Mouse (Mus musculus) small intestine, adult 2 months (tissue): Measurements from ENCODE around the gene Npepps. TPM values are rescaled to one million over a fixed set of nuclear protein-coding genes. Genes with fewer than 3 reads are reported as not detected.

Experiments
- H3K27ac ChIP-seq: fragments of 200-500 bp; 2 replicates; pipeline ENCODE4 v1.5.1; 2012; ENCODE audit warnings: low read depth, low read length, control low read depth, inconsistent platforms; ENCODE audit not compliant: insufficient read depth
- H3K27me3 ChIP-seq: fragments of 200-500 bp; 2 replicates; pipeline ENCODE4 v1.6.1; 2012; ENCODE audit warnings: mild to moderate bottlenecking, moderate library complexity, low read length, inconsistent platforms; ENCODE audit not compliant: control insufficient read depth, insufficient read depth
- H3K36me3 ChIP-seq: fragments of 200-500 bp; 2 replicates; pipeline ENCODE4 v1.6.1; 2012; ENCODE audit warnings: mild to moderate bottlenecking, low read length, control low read depth, inconsistent platforms; ENCODE audit not compliant: control insufficient read depth, insufficient read depth
- H3K4me1 ChIP-seq: fragments of 200-500 bp; 2 replicates; pipeline ENCODE4 v1.6.1; 2012; ENCODE audit warnings: low read length, inconsistent platforms, mixed read lengths; ENCODE audit not compliant: control insufficient read depth, insufficient read depth, insufficient read length
- H3K4me3 ChIP-seq: fragments of 200-500 bp; 2 replicates; pipeline ENCODE4 v1.5.1; 2012; ENCODE audit warnings: low read depth, mild to moderate bottlenecking, control low read depth, inconsistent platforms, low read length, moderate library complexity
- CTCF ChIP-seq: fragments of 200-500 bp; IDR thresholded peaks from 2 replicates; pipeline ENCODE4 v1.5.1; 2012; ENCODE audit warnings: low read depth, mild to moderate bottlenecking, control low read depth, inconsistent platforms, low read length, moderate library complexity, mixed read lengths; ENCODE audit not compliant: insufficient replicate concordance, insufficient read length; ENCODE audit errors: extremely low read depth
- POLR2A ChIP-seq: fragments of 200-500 bp; IDR thresholded peaks from 2 replicates; pipeline ENCODE4 v1.6.1; 2012; ENCODE audit warnings: low read depth, mild to moderate bottlenecking, control low read depth, inconsistent platforms, low read length, moderate library complexity
- WGBS: fragments of 180-500 bp; shearing (Covaris S2); methylation state at CpG from one replicate; pipeline ENCODE4 v1.1.7; 2018; 5-methylcytosine and 5-hydroxymethylcytosine counted together
- polyA plus RNA-seq: library from polyadenylated mRNA; depleted of rRNA; stranded (reverse); fragments of >200 nt; gene quantifications from 2 replicates; pipeline ENCODE4 v1.2.3, GENCODE M21; 2012

Npepps gene
- polyA plus RNA-seq, 1 experiment: 27.3 TPM

GRCm38 (mm10) chr11:97229396-97229795 is 51.0 kb downstream of the Npepps start:
- peaks cover 60% of the 10 kb centered on the region for H3K36me3 ChIP-seq

DNA sequence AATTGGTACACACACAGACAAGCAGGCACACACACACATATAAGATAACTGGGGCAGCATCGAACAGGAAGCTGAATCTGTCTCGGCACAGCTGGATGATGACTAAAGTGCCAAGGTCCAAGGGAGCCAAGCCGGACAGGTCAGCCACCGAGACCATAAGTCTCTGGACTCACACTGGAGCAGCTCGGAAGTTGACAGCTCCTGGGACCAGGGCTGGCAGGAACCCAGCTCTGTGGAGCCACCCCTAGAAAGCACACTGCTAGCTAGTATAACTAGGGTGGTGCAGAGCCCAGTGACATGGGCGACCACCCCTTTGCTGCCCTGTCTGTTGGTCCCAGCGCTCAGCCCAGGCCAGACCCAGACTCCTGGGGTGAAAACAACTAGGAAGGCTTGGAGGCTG is 51.5 kb downstream of the Npepps start:
- Histone ChIP-seq H3K27ac (peak overlapping the region; percentile 42), H3K27me3 (no peaks in the 10 kb centered on the region), H3K4me3 (no peak overlapping the region), H3K4me1 (peaks cover 3% of the 10 kb centered on the region; the same call in 1 of the 2 replicates), H3K36me3 (peaks cover 58% of the 10 kb centered on the region)
- no peak for TF ChIP-seq CTCF
- TF ChIP-seq POLR2A: no peak
- WGBS: 62% methylated on average over 7 of the region's 7 CpGs

More at GRCm38 (mm10) chr11:97229396-97229795, 51.0 kb downstream of the Npepps start:
- H3K27me3 ChIP-seq: no peaks in the 10 kb centered on the region
- peaks cover 3% of the 10 kb centered on the region; the same call in 1 of the 2 replicates for H3K4me1 ChIP-seq
- WGBS: 57% methylated on average over 2 of the region's 2 CpGs
- peak overlapping the region; percentile 42 for H3K27ac ChIP-seq
- H3K4me3 ChIP-seq: no peak overlapping the region
- no peak for TF ChIP-seq POLR2A
- no peak for TF ChIP-seq CTCF

- 98% methylated on average over 1 of the region's 1 CpGs for WGBS
- Histone ChIP-seq H3K27ac (no peak overlapping the region), H3K4me3 (no peak overlapping the region), H3K4me1 (peaks cover 3% of the 10 kb centered on the region; the same call in 1 of the 2 replicates), H3K36me3 (peaks cover 57% of the 10 kb centered on the region), H3K27me3 (no peaks in the 10 kb centered on the region)
- no peak for TF ChIP-seq POLR2A
- no peak for TF ChIP-seq CTCF
Measured at GRCm38 (mm10) chr11:97226131-97226530, 54.3 kb downstream of the Npepps start.

GRCm38 (mm10) chr11:97223485-97223884 is 57.0 kb downstream of the Npepps start:
- Histone ChIP-seq H3K4me1 (no peaks in the 10 kb centered on the region), H3K27ac (no peak overlapping the region), H3K4me3 (no peak overlapping the region), H3K36me3 (peaks cover 64% of the 10 kb centered on the region), H3K27me3 (no peaks in the 10 kb centered on the region)
- 72% methylated on average over 3 of the region's 3 CpGs for WGBS
- no peak for TF ChIP-seq CTCF
- TF ChIP-seq POLR2A: no peak

DNA sequence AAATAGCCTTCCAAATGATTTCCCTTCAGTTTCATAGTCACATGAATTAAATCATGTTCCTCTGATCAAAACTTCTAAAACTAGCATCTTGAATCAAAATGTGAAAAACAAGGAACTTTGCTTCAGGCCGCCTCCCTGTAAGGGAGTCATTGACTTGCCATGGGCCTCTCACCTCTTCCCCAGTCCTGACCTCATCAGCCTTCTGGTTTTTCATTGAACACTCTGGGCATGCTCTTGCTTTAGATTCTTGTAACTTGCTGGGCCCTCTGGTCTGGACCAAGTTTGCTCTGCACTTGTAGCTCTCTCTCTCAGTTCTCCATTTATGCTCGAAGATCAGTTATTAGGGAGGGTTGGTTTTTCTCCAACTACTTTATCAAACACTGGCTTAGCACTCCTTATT is 58.8 kb downstream of the Npepps start:
- TF ChIP-seq POLR2A: no peak
- TF ChIP-seq CTCF: no peak
- H3K27me3 ChIP-seq: no peaks in the 10 kb centered on the region
- H3K36me3 ChIP-seq: peaks cover 76% of the 10 kb centered on the region

GRCm38 (mm10) chr11:97220211-97220610 is 60.2 kb downstream of the Npepps start:
- H3K27me3 ChIP-seq: no peaks in the 10 kb centered on the region
- TF ChIP-seq CTCF (no peak), POLR2A (no peak)
- no peak overlapping the region for H3K27ac ChIP-seq
- peaks cover 77% of the 10 kb centered on the region for H3K36me3 ChIP-seq
- H3K4me3 ChIP-seq: no peak overlapping the region
- WGBS: 84% methylated on average over 3 of the region's 3 CpGs
- H3K4me1 ChIP-seq: no peaks in the 10 kb centered on the region

More for the DNA sequence above, 58.8 kb downstream of the Npepps start:
- no peak overlapping the region for H3K4me3 ChIP-seq
- WGBS: 97% methylated on average over 2 of the region's 2 CpGs
- H3K27ac ChIP-seq: no peak overlapping the region
- no peaks in the 10 kb centered on the region for H3K4me1 ChIP-seq

DNA sequence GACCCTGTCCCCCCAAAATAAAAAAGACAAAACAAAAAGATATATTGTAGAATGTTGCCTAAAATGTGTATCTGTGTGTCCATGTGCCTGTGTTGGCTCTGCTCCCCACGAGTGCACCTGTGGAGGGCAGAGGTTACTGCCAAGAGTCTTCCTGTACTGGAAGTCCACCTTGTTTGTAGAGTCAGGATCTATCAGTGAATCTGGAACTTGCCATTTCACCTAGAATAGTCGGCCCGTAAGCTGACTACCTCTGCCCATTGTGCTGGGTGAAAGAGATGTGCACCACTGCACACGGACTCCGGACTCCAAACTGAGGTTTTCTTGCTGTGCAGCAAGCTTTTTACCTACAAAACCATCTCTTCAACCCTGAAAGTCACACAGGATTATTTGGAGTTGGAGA is 66.0 kb downstream of the Npepps start:
- no peak overlapping the region for H3K4me3 ChIP-seq
- H3K27ac ChIP-seq: no peak overlapping the region
- WGBS: 71% methylated on average over 5 of the region's 5 CpGs
- peaks cover 74% of the 10 kb centered on the region for H3K36me3 ChIP-seq
- no peaks in the 10 kb centered on the region for H3K27me3 ChIP-seq
- TF ChIP-seq POLR2A: no peak
- TF ChIP-seq CTCF: no peak
- peaks cover 8% of the 10 kb centered on the region; the same call in 1 of the 2 replicates for H3K4me1 ChIP-seq
